Mouse (Mus musculus) CH12.LX (cell line): ENCODE measurements at regions not wholly inside any gene's neighbourhood (a gene's known extent, or its start where the extent isn't known, plus 50 kb on each side); places are given as distances from the start of the nearest gene placed in this dataset.

Experiments
- DNase-seq: peaks from one replicate; pipeline ENCODE4 v3.0.0-alpha.2; 2013; ENCODE audit errors: extremely low read depth
- H3K27ac ChIP-seq: 2 replicates; pipeline ENCODE4 v1.5.1; 2012; ENCODE audit warnings: low read depth, mild to moderate bottlenecking, control low read depth, moderate library complexity; ENCODE audit not compliant: insufficient read depth
- H3K27me3 ChIP-seq: replicated peaks from 2 replicates; pipeline ENCODE3; 2012; ENCODE audit warnings: inconsistent platforms
- H3K36me3 ChIP-seq, 2 experiments: replicated peaks in 1 of 2; 2 replicates each; pipeline versions ENCODE3 to v1.6.1; 2012; ENCODE audit warnings: inconsistent platforms in 1 of 2, low read length in 1 of 2, mild to moderate bottlenecking in 1 of 2, mixed read lengths in 1 of 2, moderate library complexity in 1 of 2; ENCODE audit not compliant: control insufficient read depth in 1 of 2, insufficient read depth in 1 of 2
- H3K4me1 ChIP-seq, 2 experiments: 2 replicates each; pipeline ENCODE4 v1.6.1; 2012; ENCODE audit warnings: inconsistent platforms in 1 of 2, moderate library complexity in 1 of 2; ENCODE audit not compliant: insufficient read depth in 2 of 2, control insufficient read depth in 1 of 2
- H3K4me2 ChIP-seq: 2 replicates; pipeline ENCODE4 v1.6.1; 2012; ENCODE audit warnings: low read depth, mild to moderate bottlenecking, control low read depth; ENCODE audit not compliant: poor library complexity, insufficient read depth, severe bottlenecking
- H3K4me3 ChIP-seq, 3 experiments: fragments of 150-350 bp in 1 of 3; sonication (generic) in 1 of 3; replicated peaks in 1 of 3; 2 replicates each; pipeline versions ENCODE3 to v1.5.1; 2011 to 2012; ENCODE audit warnings: low read depth in 2 of 3, low read length in 2 of 3, mild to moderate bottlenecking in 2 of 3, moderate library complexity in 2 of 3, control low read depth in 1 of 3, improper control_type of control experiment in 1 of 3, inconsistent platforms in 1 of 3, mixed read lengths in 1 of 3; ENCODE audit not compliant: poor library complexity in 1 of 3
- H3K79me2 ChIP-seq: replicated peaks from 2 replicates; pipeline ENCODE4 v1.6.1; 2012; ENCODE audit warnings: mild to moderate bottlenecking, moderate library complexity; ENCODE audit not compliant: control insufficient read depth, poor library complexity, insufficient read depth, severe bottlenecking; ENCODE audit errors: extremely low read depth
- H3K9ac ChIP-seq: 2 replicates; pipeline ENCODE4 v1.6.1; 2012; ENCODE audit warnings: low read depth, mild to moderate bottlenecking, control low read depth, moderate library complexity; ENCODE audit not compliant: insufficient read depth
- H3K9me3 ChIP-seq: replicated peaks from 2 replicates; pipeline ENCODE3; 2012; ENCODE audit warnings: low read length, inconsistent platforms, mixed read lengths
- BHLHE40 ChIP-seq: IDR thresholded peaks from 2 replicates; pipeline ENCODE4 v1.6.1; 2011; ENCODE audit warnings: mild to moderate bottlenecking, low read depth, low read length, improper control_type of control experiment
- CHD1 ChIP-seq: IDR thresholded peaks from 2 replicates; pipeline ENCODE4 v1.6.1; 2012; ENCODE audit warnings: low read depth, low read length, improper control_type of control experiment, inconsistent platforms
- CTCF ChIP-seq, 2 experiments: IDR thresholded peaks in 1 of 2; conservative IDR thresholded peaks in 1 of 2; 2 replicates each; pipeline ENCODE4 v1.5.1; 2011 to 2012; ENCODE audit warnings: low read depth in 2 of 2, low read length in 2 of 2, improper control_type of control experiment in 1 of 2, inconsistent platforms in 1 of 2, mild to moderate bottlenecking in 1 of 2, moderate library complexity in 1 of 2
- E2F4 ChIP-seq: IDR thresholded peaks from 2 replicates; pipeline ENCODE4 v1.6.1; 2011; ENCODE audit warnings: low read depth, low read length, improper control_type of control experiment; ENCODE audit not compliant: insufficient replicate concordance
- ELF1 ChIP-seq: IDR thresholded peaks from 2 replicates; pipeline ENCODE4 v1.6.1; 2014; ENCODE audit warnings: low read depth, mild to moderate bottlenecking, inconsistent platforms, low read length, improper control_type of control experiment
- EP300 ChIP-seq: IDR thresholded peaks from 2 replicates; pipeline ENCODE4 v1.6.1; 2011; ENCODE audit warnings: low read length, improper control_type of control experiment
- ETS1 ChIP-seq: conservative IDR thresholded peaks from 2 replicates; pipeline ENCODE4 v1.6.1; 2012; ENCODE audit warnings: low read depth, mild to moderate bottlenecking, inconsistent platforms, low read length, improper control_type of control experiment, moderate library complexity
- HCFC1 ChIP-seq: IDR thresholded peaks from 2 replicates; pipeline ENCODE4 v1.6.1; 2012; ENCODE audit warnings: low read depth, mild to moderate bottlenecking, inconsistent platforms, low read length, improper control_type of control experiment
- IRF4 ChIP-seq: IDR thresholded peaks from 2 replicates; pipeline ENCODE4 v1.6.1; 2014; ENCODE audit warnings: low read depth, mild to moderate bottlenecking, inconsistent platforms, low read length, improper control_type of control experiment
- JUN ChIP-seq: IDR thresholded peaks from 2 replicates; pipeline ENCODE4 v1.6.1; 2011; ENCODE audit warnings: low read depth, mild to moderate bottlenecking, low read length, improper control_type of control experiment, moderate library complexity; ENCODE audit not compliant: insufficient read depth
- KAT2A ChIP-seq: IDR thresholded peaks from 2 replicates; pipeline ENCODE4 v1.6.1; 2012; ENCODE audit warnings: low read length, improper control_type of control experiment, inconsistent platforms; ENCODE audit not compliant: insufficient replicate concordance
- MAFK ChIP-seq: IDR thresholded peaks from 2 replicates; pipeline ENCODE4 v1.6.1; 2011; ENCODE audit warnings: low read length, improper control_type of control experiment; ENCODE audit not compliant: insufficient replicate concordance
- MAZ ChIP-seq: IDR thresholded peaks from 2 replicates; pipeline ENCODE4 v1.6.1; 2012; ENCODE audit warnings: low read depth, mild to moderate bottlenecking, inconsistent platforms, low read length, improper control_type of control experiment, moderate library complexity
- MEF2A ChIP-seq: IDR thresholded peaks from 2 replicates; pipeline ENCODE4 v1.6.1; 2014; ENCODE audit warnings: low read depth, mild to moderate bottlenecking, inconsistent platforms, low read length, improper control_type of control experiment, borderline replicate concordance
- MYC ChIP-seq: IDR thresholded peaks from 2 replicates; pipeline ENCODE4 v1.6.1; 2011; ENCODE audit warnings: low read depth, mild to moderate bottlenecking, improper control_type of control experiment, low read length
- NELFE ChIP-seq: IDR thresholded peaks from 2 replicates; pipeline ENCODE4 v1.6.1; 2011; ENCODE audit warnings: low read depth, low read length, improper control_type of control experiment
- PAX5 ChIP-seq: IDR thresholded peaks from 2 replicates; pipeline ENCODE4 v1.6.1; 2012; ENCODE audit warnings: low read length, inconsistent platforms, mixed read lengths
- POLR2A ChIP-seq: IDR thresholded peaks from 2 replicates; pipeline ENCODE4 v1.6.1; 2011; ENCODE audit warnings: low read depth, mild to moderate bottlenecking, improper control_type of control experiment, low read length
- POLR2AphosphoS2 ChIP-seq: IDR thresholded peaks from 2 replicates; pipeline ENCODE4 v1.6.1; 2011; ENCODE audit warnings: low read depth, low read length, improper control_type of control experiment
- RAD21 ChIP-seq: IDR thresholded peaks from 2 replicates; pipeline ENCODE4 v1.6.1; 2011; ENCODE audit warnings: low read depth, mild to moderate bottlenecking, low read length, improper control_type of control experiment, moderate library complexity
- RCOR1 ChIP-seq: conservative IDR thresholded peaks from 2 replicates; pipeline ENCODE4 v1.6.1; 2012; ENCODE audit warnings: low read depth, mild to moderate bottlenecking, inconsistent platforms, low read length, improper control_type of control experiment
- SIN3A ChIP-seq: IDR thresholded peaks from 2 replicates; pipeline ENCODE4 v1.6.1; 2012; ENCODE audit warnings: low read length, improper control_type of control experiment, inconsistent platforms
- SMC3 ChIP-seq: IDR thresholded peaks from 2 replicates; pipeline ENCODE4 v1.6.1; 2011; ENCODE audit warnings: low read depth, low read length, improper control_type of control experiment
- USF1 ChIP-seq: IDR thresholded peaks from 2 replicates; pipeline ENCODE4 v1.6.1; 2014; ENCODE audit warnings: low read depth, mild to moderate bottlenecking, inconsistent platforms, low read length, improper control_type of control experiment
- USF2 ChIP-seq: conservative IDR thresholded peaks from 2 replicates; pipeline ENCODE4 v1.6.1; 2011; ENCODE audit warnings: low read depth, low read length, improper control_type of control experiment
- ZC3H11A ChIP-seq: IDR thresholded peaks from 2 replicates; pipeline ENCODE4 v1.6.1; 2012; ENCODE audit warnings: low read depth, mild to moderate bottlenecking, inconsistent platforms, low read length, improper control_type of control experiment
- ZNF384 ChIP-seq: IDR thresholded peaks from 2 replicates; pipeline ENCODE4 v1.6.1; 2012; ENCODE audit warnings: low read depth, low read length, improper control_type of control experiment, inconsistent platforms
- dilution Hi-C: fragments of 300-500 bp; cut with MboI; formaldehyde crosslinking; loops from 2 replicates; pipeline ENCODE4 v1.14.3; 2020; ENCODE audit warnings: low sequenced_read_pairs; ENCODE audit not compliant: extremely low pct_unique_long_range_greater_than_20kb, extremely low pct_ligation_motif_present
- in situ Hi-C: fragments of 300-500 bp; cut with MboI; formaldehyde crosslinking; loops from 3 replicates; pipeline ENCODE4 v1.14.3; 2019; ENCODE audit warnings: low sequenced_read_pairs, low pct_ligation_motif_present, low pct_unique_long_range_greater_than_20kb, mixed read lengths

DNA sequence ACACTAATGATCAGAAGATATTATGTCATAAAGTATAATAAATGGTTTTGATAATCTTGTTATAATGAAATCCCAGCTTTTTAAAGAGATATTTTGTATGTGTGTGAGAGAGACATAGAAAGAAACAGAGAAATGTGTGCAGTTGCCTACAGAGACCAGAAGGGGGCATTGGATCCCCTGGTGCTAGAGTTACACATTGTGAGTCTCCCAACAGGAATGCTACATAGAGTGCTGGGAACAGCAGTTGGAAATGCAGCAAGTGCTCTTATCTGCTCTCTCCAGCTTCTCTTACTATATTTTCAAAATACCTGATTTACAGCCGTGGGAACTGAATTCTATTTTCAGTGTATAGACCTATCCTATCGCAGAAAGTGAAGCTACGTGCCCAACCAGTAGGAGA, 240.3 kb downstream of the Hlx start:
- dilution Hi-C loops, result no loop called here
- TF ChIP-seq SMC3 (peak; percentile 78), CTCF (conservative IDR thresholded peaks at IDR 0.05 in 1 of 2, IDR thresholded peaks at IDR 0.05 in 1 of 2; ENCODE audit: low read depth in 2 of 2, low read length in 2 of 2) (peak; percentile 39 to 67; a peak in 3 of 4 replicates), ETS1 (no peak), MYC (no peak), USF2 (no peak), JUN (no peak), CHD1 (no peak), BHLHE40 (no peak), RCOR1 (no peak), PAX5 (no peak), POLR2AphosphoS2 (no peak), ELF1 (no peak), RAD21 (peak; percentile 70), HCFC1 (no peak)
- Histone ChIP-seq H3K9me3 (no peaks in the 10 kb centered on the region), H3K4me3 (no peak overlapping the region), H3K79me2 (no peaks in the 10 kb centered on the region), H3K36me3 (no peaks in the 10 kb centered on the region), H3K27me3 (no peaks in the 10 kb centered on the region), H3K9ac (no peak overlapping the region), H3K27ac (no peak overlapping the region), H3K4me2 (no peak overlapping the region), H3K4me1 (no peaks in the 10 kb centered on the region; a peak in 1 of 4 replicates)
- in situ Hi-C loops, result no loop called here
- DNase-seq, result peak; percentile 21

DNA sequence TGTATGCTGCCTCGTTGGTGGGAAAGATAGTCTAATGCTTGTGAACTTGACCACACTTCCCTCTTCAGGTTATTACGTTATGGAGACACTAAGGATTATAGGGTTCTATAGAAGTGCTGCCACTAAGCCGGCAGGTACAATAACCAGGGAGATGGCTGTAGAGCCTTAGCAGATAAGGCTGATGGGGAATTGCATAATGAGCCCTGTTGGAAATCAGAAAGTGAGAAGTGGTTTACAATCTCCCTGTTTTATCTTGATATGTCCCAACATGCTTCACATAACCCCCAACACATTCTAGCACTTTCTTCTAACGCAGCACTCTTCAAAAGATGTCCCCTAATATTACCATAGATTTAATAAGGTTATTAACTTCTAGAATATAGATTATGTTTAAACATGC, 241.2 kb downstream of the Hlx start:
- H3K27ac ChIP-seq, result no peak overlapping the region
- TF ChIP-seq MAZ (no peak), ZNF384 (no peak)
- H3K36me3 ChIP-seq, result no peaks in the 10 kb centered on the region
- in situ Hi-C loops, result no loop called here
- no peaks in the 10 kb centered on the region for H3K79me2 ChIP-seq
- H3K27me3 ChIP-seq, result no peaks in the 10 kb centered on the region
- H3K4me3 ChIP-seq, result no peak overlapping the region
- H3K9ac ChIP-seq, result no peak overlapping the region
- no peaks in the 10 kb centered on the region; a peak in 1 of 4 replicates for H3K4me1 ChIP-seq
- dilution Hi-C loops, result no loop called here
- H3K9me3 ChIP-seq, result no peaks in the 10 kb centered on the region
- DNase-seq, result no peak
- no peak overlapping the region for H3K4me2 ChIP-seq

- no peaks in the 10 kb centered on the region for H3K9me3 ChIP-seq
- H3K27me3 ChIP-seq, result no peaks in the 10 kb centered on the region
- H3K9ac ChIP-seq, result no peak overlapping the region
- dilution Hi-C loops, result no loop called here
- DNase-seq, result no peak
- H3K79me2 ChIP-seq, result no peaks in the 10 kb centered on the region
- peaks cover 0 to 8% of the 10 kb centered on the region in 2 experiments; a peak in 3 of 4 replicates for H3K4me1 ChIP-seq
- no peaks in the 10 kb centered on the region for H3K36me3 ChIP-seq
- no peak overlapping the region for H3K4me2 ChIP-seq
- in situ Hi-C loops, result no loop called here
- H3K4me3 ChIP-seq, result no peak overlapping the region
- no peak overlapping the region for H3K27ac ChIP-seq
- TF ChIP-seq MAFK, result no peak
- TF ChIP-seq POLR2AphosphoS2, result no peak
- no peak for TF ChIP-seq CHD1
- TF ChIP-seq ZC3H11A, result no peak
- TF ChIP-seq KAT2A, result no peak
- TF ChIP-seq ETS1, result no peak
- no peak for TF ChIP-seq MYC
- no peak for TF ChIP-seq EP300
- no peak for TF ChIP-seq NELFE
- no peak for TF ChIP-seq MEF2A
- TF ChIP-seq MAZ, result no peak
- no peak for TF ChIP-seq HCFC1
- TF ChIP-seq POLR2A, result no peak
- no peak for TF ChIP-seq CTCF (conservative IDR thresholded peaks at IDR 0.05 in 1 of 2, IDR thresholded peaks at IDR 0.05 in 1 of 2; ENCODE audit: low read depth in 2 of 2, low read length in 2 of 2)
- no peak for TF ChIP-seq E2F4
- TF ChIP-seq USF1, result no peak
- no peak for TF ChIP-seq IRF4
- no peak for TF ChIP-seq SIN3A
- no peak for TF ChIP-seq RCOR1
Measured at GRCm38 (mm10) chr1:184487409-184487808, 245.0 kb downstream of the Hlx start.
